Mouse (Mus musculus) heart, postnatal 36 days (tissue): ENCODE measurements around the gene Vps37c. TPM values are rescaled to one million over a fixed set of nuclear protein-coding genes. Genes with fewer than 3 reads are reported as not detected.

Source experiments
- DNase-seq, 2 experiments: peaks; one replicate each; pipeline ENCODE4 v3.0.0; 2021 to 2022
- intact Hi-C: fragments of 180-260 bp; cut with DNase I; formaldehyde crosslinking; loops from one replicate; pipeline ENCODE4 v1.15.1; 2025
- total RNA-seq, 2 experiments: library from RNA; stranded (reverse); gene quantifications; 2 replicates each; pipeline ENCODE4 v1.2.3; 2021

Vps37c gene
- total RNA-seq, 2 experiments from 2014 or later = 19.2 to 21.0 TPM

GRCm38 (mm10) chr19:10735861-10736260, 47.3 kb downstream of the Vps37c start:
- intact Hi-C loops = no loop called here
- DNase-seq = no peak

GRCm38 (mm10) chr19:10738038-10738437, 49.5 kb downstream of the Vps37c start:
- intact Hi-C loops = no loop called here
- DNase-seq = no peak

GRCm38 (mm10) chr19:10738811-10739210, 50.3 kb downstream of the Vps37c start, which contains the start of gene Cd5:
TSS of gene Cd5 (minus strand) at chr19:10739002.
- intact Hi-C loops = no loop called here

GRCm38 (mm10) chr19:10739916-10740315, 51.4 kb downstream of the Vps37c start:
- intact Hi-C loops = no loop called here

More at GRCm38 (mm10) chr19:10738811-10739210, 50.3 kb downstream of the Vps37c start, which contains the start of gene Cd5:
- no peak for DNase-seq

GRCm38 (mm10) chr19:10740641-10741440, 52.3 kb downstream of the Vps37c start:
- intact Hi-C loops = no loop called here
- no peak for DNase-seq

More at GRCm38 (mm10) chr19:10739916-10740315, 51.4 kb downstream of the Vps37c start:
- DNase-seq = no peak

GRCm38 (mm10) chr19:10742145-10742544, 53.6 kb downstream of the Vps37c start:
- intact Hi-C loops = no loop called here
- no peak for DNase-seq

GRCm38 (mm10) chr19:10742565-10742964, 54.0 kb downstream of the Vps37c start:
- no peak for DNase-seq
- intact Hi-C loops = no loop called here

GRCm38 (mm10) chr19:10747182-10747581, 58.6 kb downstream of the Vps37c start:
- no peak for DNase-seq
- intact Hi-C loops = no loop called here

- no peak for DNase-seq
- intact Hi-C loops = no loop called here
Measured at GRCm38 (mm10) chr19:10747718-10748117, 59.2 kb downstream of the Vps37c start.

GRCm38 (mm10) chr19:10748401-10749102, 60.0 kb downstream of the Vps37c start:
- no peak for DNase-seq
- intact Hi-C loops = no loop called here

GRCm38 (mm10) chr19:10749295-10749694, 60.8 kb downstream of the Vps37c start:
- DNase-seq = no peak
- intact Hi-C loops = no loop called here

GRCm38 (mm10) chr19:10750161-10750560, 61.6 kb downstream of the Vps37c start:
- DNase-seq = no peak
- intact Hi-C loops = no loop called here

GRCm38 (mm10) chr19:10751607-10752006, 63.1 kb downstream of the Vps37c start:
- intact Hi-C loops = no loop called here
- DNase-seq = no peak

GRCm38 (mm10) chr19:10752106-10752505, 63.6 kb downstream of the Vps37c start:
- intact Hi-C loops = no loop called here
- no peak for DNase-seq

GRCm38 (mm10) chr19:10752646-10753045, 64.1 kb downstream of the Vps37c start:
- intact Hi-C loops = no loop called here

GRCm38 (mm10) chr19:10757125-10757524, 68.6 kb downstream of the Vps37c start:
- DNase-seq = no peak
- intact Hi-C loops = no loop called here

More at GRCm38 (mm10) chr19:10752646-10753045, 64.1 kb downstream of the Vps37c start:
- no peak for DNase-seq

GRCm38 (mm10) chr19:10757526-10757925, 69.0 kb downstream of the Vps37c start:
- intact Hi-C loops = no loop called here
- no peak for DNase-seq

GRCm38 (mm10) chr19:10758708-10759107, 70.2 kb downstream of the Vps37c start:
- no peak for DNase-seq
- intact Hi-C loops = no loop called here

GRCm38 (mm10) chr19:10759525-10759924, 71.0 kb downstream of the Vps37c start:
- intact Hi-C loops = no loop called here
- no peak for DNase-seq

GRCm38 (mm10) chr19:10759983-10760831, 71.7 kb downstream of the Vps37c start:
- DNase-seq = peak; percentile 28 to 55
- intact Hi-C loops = no loop called here
